Mouse (Mus musculus) kidney, embryonic 16.5 days (tissue): Measurements from ENCODE around the gene Sh2b1. TPM values are rescaled to one million over a fixed set of nuclear protein-coding genes. Genes with fewer than 3 reads are reported as not detected.
A peak's percentile ranks its signal among the peaks of the same experiment; 100 is the strongest.
"Not testable (repeated sequence)": the region's sequence is repeated elsewhere in the genome, so short reads cannot be mapped to it uniquely, and the experiment has no call there.

Source experiments
- ATAC-seq: fragments of 200-750 bp; cut with Nextera tagmentation; 2 replicates; pipeline ENCODE4 v1.8.0; 2017; ENCODE audit warnings: moderate TSS enrichment; ENCODE audit not compliant: low FRiP score, low TSS enrichment
- H3K27ac ChIP-seq: fragments of 300-500 bp; sonication (generic); 2 replicates; pipeline ENCODE4 v1.5.1; 2014; ENCODE audit warnings: low read length
- H3K27me3 ChIP-seq: fragments of 300-500 bp; sonication (generic); 2 replicates; pipeline ENCODE4 v1.6.1; 2014; ENCODE audit warnings: low read length, control low read depth, mixed read lengths; ENCODE audit not compliant: insufficient read depth
- H3K36me3 ChIP-seq: fragments of 300-500 bp; sonication (generic); 2 replicates; pipeline ENCODE4 v1.6.1; 2014; ENCODE audit warnings: low read length, control low read depth, mixed read lengths; ENCODE audit not compliant: insufficient read depth
- H3K4me1 ChIP-seq: fragments of 300-500 bp; sonication (generic); 2 replicates; pipeline ENCODE4 v1.6.1; 2014; ENCODE audit warnings: low read length, control low read depth, mixed read lengths; ENCODE audit not compliant: insufficient read depth
- H3K4me2 ChIP-seq: fragments of 300-500 bp; sonication (generic); replicated peaks from 2 replicates; pipeline ENCODE4 v1.6.1; 2014; ENCODE audit warnings: low read depth, low read length
- H3K4me3 ChIP-seq: fragments of 300-500 bp; sonication (generic); 2 replicates; pipeline ENCODE4 v1.5.1; 2014; ENCODE audit warnings: mild to moderate bottlenecking, low read length
- H3K9ac ChIP-seq: fragments of 300-500 bp; sonication (generic); replicated peaks from 2 replicates; pipeline ENCODE4 v1.6.1; 2014; ENCODE audit warnings: low read length
- H3K9me3 ChIP-seq: fragments of 300-500 bp; sonication (generic); 2 replicates; pipeline ENCODE4 v1.6.1; 2016; ENCODE audit warnings: low read length, control low read depth
- WGBS: fragments of 180-500 bp; shearing (Covaris S2); extraction: QIAGEN DNeasy Blood & Tissue Kit; methylation state at CpG from one replicate; pipeline ENCODE4 v1.1.7; 2014; 5-methylcytosine and 5-hydroxymethylcytosine counted together
- polyA plus RNA-seq: library from polyadenylated mRNA; unstranded; fragments of >200 nt; fragmentation: Nextera tagmentation; extraction: Ambion mirVana; gene quantifications from 2 replicates; pipeline ENCODE4 v1.2.1, GENCODE M21; 2015

Gene Sh2b1
- polyA plus RNA-seq, 1 experiment from 2014 or later, result 62.5 TPM

DNA sequence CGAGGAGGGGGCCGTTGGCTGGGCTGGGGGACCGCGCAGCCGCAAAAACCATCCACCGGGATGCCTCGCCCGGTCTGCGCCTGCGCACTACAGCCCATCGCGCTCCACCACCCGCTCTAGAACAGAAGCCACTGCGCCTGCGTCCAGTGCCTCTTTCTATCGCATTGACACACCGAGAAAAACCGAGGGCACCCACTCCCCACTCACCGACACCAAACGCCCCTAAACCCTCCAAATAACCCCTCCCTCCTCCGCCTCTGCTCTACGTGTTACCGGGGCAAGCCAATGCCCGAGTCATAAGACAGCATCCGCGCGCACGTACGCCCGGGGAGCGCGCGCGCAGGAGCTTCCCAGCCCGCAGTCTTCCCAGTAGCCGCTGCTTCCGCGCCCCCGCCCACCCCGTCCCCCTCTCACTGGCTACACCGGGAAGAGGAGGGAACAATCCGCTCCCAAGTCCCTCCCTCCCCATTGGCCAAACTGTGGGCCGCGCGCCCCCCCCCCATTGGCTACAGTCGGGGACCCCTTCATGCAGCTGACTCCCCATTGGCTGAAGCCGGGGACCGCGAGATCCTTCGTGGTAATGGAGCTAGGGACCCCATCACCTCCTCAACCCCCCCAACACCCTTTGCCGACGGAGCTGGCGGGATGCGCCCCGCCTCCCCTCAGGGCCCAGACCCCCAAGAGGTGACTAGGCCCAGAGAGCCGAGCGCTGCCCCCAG, 27.0 kb upstream of the Sh2b1 start:
- peak overlapping the region; percentile 99 for H3K9ac ChIP-seq
- WGBS, result 0% methylated on average over 55 of the region's 57 CpGs
- peaks cover 11% of the 10 kb centered on the region for H3K4me1 ChIP-seq
- no peaks in the 10 kb centered on the region for H3K9me3 ChIP-seq
- H3K4me2 ChIP-seq, result peak overlapping the region; percentile 74
- H3K36me3 ChIP-seq, result peaks cover 41% of the 10 kb centered on the region
- peak overlapping the region; percentile 100 for H3K27ac ChIP-seq
- peak; percentile 93 for ATAC-seq
- H3K27me3 ChIP-seq, result no peaks in the 10 kb centered on the region
- H3K4me3 ChIP-seq, result peak overlapping the region; percentile 99

DNA sequence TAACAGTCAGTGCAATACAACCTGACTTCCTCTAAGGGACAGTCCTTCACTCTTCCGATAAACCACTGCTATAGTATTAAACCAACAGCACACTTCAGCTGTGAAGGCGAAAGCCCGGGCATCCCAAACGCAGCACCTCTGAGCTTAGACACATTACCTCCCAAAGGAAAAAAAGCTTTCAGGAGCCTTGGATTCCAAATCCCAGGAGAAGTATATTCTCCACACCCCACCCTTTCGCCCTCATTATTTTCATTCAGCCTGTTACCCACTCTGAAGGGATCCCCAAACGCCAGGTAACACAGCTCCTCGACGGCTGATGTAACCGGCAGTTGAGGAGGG, 26.4 kb upstream of the Sh2b1 start:
- peaks cover 45% of the 10 kb centered on the region for H3K36me3 ChIP-seq
- H3K4me2 ChIP-seq, result peak overlapping the region; percentile 74
- H3K9me3 ChIP-seq, result no peaks in the 10 kb centered on the region
- H3K27me3 ChIP-seq, result no peaks in the 10 kb centered on the region
- peak overlapping the region; percentile 99 for H3K4me3 ChIP-seq
- H3K27ac ChIP-seq, result peak overlapping the region; percentile 100
- ATAC-seq, result no peak
- 5% methylated on average over 9 of the region's 9 CpGs for WGBS
- peaks cover 11% of the 10 kb centered on the region for H3K4me1 ChIP-seq
- peak overlapping the region; percentile 99 for H3K9ac ChIP-seq

DNA sequence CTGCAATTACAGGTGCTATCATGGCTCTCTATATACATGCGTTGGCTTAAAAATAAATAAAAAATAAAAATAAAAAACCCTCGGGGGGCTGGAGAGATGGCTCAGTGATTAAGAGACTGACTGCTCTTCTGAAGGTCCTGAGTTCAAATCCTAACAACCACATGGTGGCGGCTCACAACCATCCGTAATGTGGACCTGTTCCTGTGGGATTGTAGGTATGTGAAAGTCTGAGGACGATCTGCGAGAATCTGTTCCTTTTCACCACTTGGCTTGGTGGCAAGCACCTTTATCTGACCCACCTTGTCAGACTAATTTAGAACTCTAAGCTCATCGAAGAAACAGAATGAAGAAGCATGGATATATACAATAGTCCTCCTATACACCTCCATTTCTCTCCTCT, 24.2 kb upstream of the Sh2b1 start:
- H3K4me1 ChIP-seq, result peaks cover 10% of the 10 kb centered on the region
- no peak for ATAC-seq
- H3K4me3 ChIP-seq, result no peak overlapping the region
- H3K4me2 ChIP-seq, result no peak overlapping the region
- H3K9ac ChIP-seq, result no peak overlapping the region
- no peaks in the 10 kb centered on the region for H3K9me3 ChIP-seq
- no peaks in the 10 kb centered on the region for H3K27me3 ChIP-seq
- H3K27ac ChIP-seq, result no peak overlapping the region
- peaks cover 67% of the 10 kb centered on the region for H3K36me3 ChIP-seq
- WGBS, result 92% methylated on average over 7 of the region's 7 CpGs

GRCm38 (mm10) chr7:126497966-126498365, 22.7 kb upstream of the Sh2b1 start:
- Histone ChIP-seq H3K9me3 (no peaks in the 10 kb centered on the region), H3K27ac (no peak overlapping the region), H3K4me3 (no peak overlapping the region), H3K4me1 (peaks cover 5% of the 10 kb centered on the region), H3K27me3 (no peaks in the 10 kb centered on the region), H3K9ac (no peak overlapping the region), H3K36me3 (peaks cover 82% of the 10 kb centered on the region), H3K4me2 (no peak overlapping the region)
- ATAC-seq, result no peak
- WGBS, result 86% methylated on average over 12 of the region's 12 CpGs

GRCm38 (mm10) chr7:126496475-126496874, 21.3 kb upstream of the Sh2b1 start:
- 88% methylated on average over 5 of the region's 5 CpGs for WGBS

DNA sequence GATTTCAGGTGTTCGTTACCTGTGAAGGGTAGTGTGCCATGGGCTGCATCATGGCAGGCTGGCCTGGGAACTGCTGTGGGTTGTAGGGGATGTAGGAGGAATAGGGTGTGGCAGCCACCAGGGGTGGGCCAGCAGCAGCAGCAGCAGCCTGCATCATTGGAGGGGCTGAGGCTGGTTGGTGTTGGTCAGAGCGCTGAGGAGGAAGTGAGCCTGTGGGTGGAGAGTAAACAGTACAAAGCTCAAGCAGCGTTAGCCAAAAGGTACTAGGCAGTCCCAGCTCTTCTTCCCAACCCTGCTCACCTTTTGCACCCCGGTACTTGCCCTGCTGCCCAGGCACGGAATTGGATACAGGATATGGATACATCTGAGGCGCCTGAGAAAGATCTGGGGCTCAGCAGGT, 18.9 kb upstream of the Sh2b1 start:
- H3K27me3 ChIP-seq, result no peaks in the 10 kb centered on the region

More at GRCm38 (mm10) chr7:126496475-126496874, 21.3 kb upstream of the Sh2b1 start:
- Histone ChIP-seq H3K36me3 (peaks cover 95% of the 10 kb centered on the region), H3K4me1 (peaks cover 5% of the 10 kb centered on the region), H3K4me3 (no peak overlapping the region), H3K27ac (no peak overlapping the region), H3K27me3 (no peaks in the 10 kb centered on the region), H3K9ac (no peak overlapping the region), H3K4me2 (no peak overlapping the region), H3K9me3 (no peaks in the 10 kb centered on the region)
- no peak for ATAC-seq

DNA sequence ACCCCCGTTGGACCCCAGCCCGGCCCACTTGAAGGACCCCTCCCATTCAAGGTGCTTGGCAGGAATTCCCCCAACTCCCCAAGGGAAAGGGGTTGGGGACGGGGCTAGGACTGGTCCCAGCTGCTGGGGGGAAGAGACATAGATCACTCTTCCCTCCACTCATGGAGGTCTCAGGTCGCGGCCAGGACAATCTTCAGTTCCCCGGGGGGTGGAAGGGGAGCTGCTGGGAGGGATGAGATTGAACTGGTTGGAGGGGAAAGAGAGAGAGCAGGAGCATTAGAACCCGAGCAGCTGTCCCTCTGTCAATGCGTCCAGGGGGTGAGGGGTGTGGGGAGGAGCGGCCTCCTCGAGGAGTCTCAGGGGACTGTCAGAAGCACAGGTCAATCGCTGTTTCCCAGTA, 16.7 kb upstream of the Sh2b1 start:
- 47% methylated on average over 11 of the region's 11 CpGs for WGBS
- Histone ChIP-seq H3K4me1 (peaks cover 8% of the 10 kb centered on the region), H3K4me3 (no peak overlapping the region), H3K9ac (no peak overlapping the region), H3K9me3 (no peaks in the 10 kb centered on the region), H3K27me3 (no peaks in the 10 kb centered on the region), H3K36me3 (peaks cover 75% of the 10 kb centered on the region), H3K4me2 (no peak overlapping the region), H3K27ac (no peak overlapping the region)
- no peak for ATAC-seq

More for the DNA sequence above, 18.9 kb upstream of the Sh2b1 start:
- H3K36me3 ChIP-seq, result peaks cover 91% of the 10 kb centered on the region
- no peaks in the 10 kb centered on the region for H3K4me1 ChIP-seq
- H3K4me2 ChIP-seq, result no peak overlapping the region
- H3K9ac ChIP-seq, result no peak overlapping the region
- no peak overlapping the region for H3K27ac ChIP-seq
- no peak overlapping the region for H3K4me3 ChIP-seq
- no peak for ATAC-seq
- WGBS, result 88% methylated on average over 6 of the region's 6 CpGs
- H3K9me3 ChIP-seq, result no peaks in the 10 kb centered on the region

- peaks cover 67% of the 10 kb centered on the region for H3K36me3 ChIP-seq
- H3K4me2 ChIP-seq, result no peak overlapping the region
- H3K4me3 ChIP-seq, result no peak overlapping the region
- no peak overlapping the region for H3K27ac ChIP-seq
- H3K9me3 ChIP-seq, result no peaks in the 10 kb centered on the region
- H3K9ac ChIP-seq, result no peak overlapping the region
- no peak for ATAC-seq
- H3K4me1 ChIP-seq, result peaks cover 8% of the 10 kb centered on the region
- 75% methylated on average over 1 of the region's 1 CpGs for WGBS
- H3K27me3 ChIP-seq, result no peaks in the 10 kb centered on the region
These were observed 15.8 kb upstream of the Sh2b1 start for GRCm38 (mm10) chr7:126491005-126491404.

- ATAC-seq, result peak; percentile 17; the same call in 1 of the 2 replicates
- peak overlapping the region; percentile 74 for H3K4me3 ChIP-seq
- 12% methylated on average over 22 of the region's 25 CpGs for WGBS
- peak overlapping the region; percentile 97 for H3K4me2 ChIP-seq
- H3K36me3 ChIP-seq, result peaks cover 34% of the 10 kb centered on the region; the same call in 1 of the 2 replicates
- not testable (repeated sequence) for H3K27ac ChIP-seq, H3K27me3 ChIP-seq, H3K9me3 ChIP-seq
- H3K4me1 ChIP-seq, result peaks cover 12% of the 10 kb centered on the region
- H3K9ac ChIP-seq, result peak overlapping the region; percentile 76
These were observed 12.6 kb upstream of the Sh2b1 start for GRCm38 (mm10) chr7:126487617-126488385.

GRCm38 (mm10) chr7:126487052-126487483, 11.8 kb upstream of the Sh2b1 start, which contains the start of gene Tufm:
Gene Tufm, plus strand, starts transcription at chr7:126487361.
- Histone ChIP-seq H3K27ac (peak within 1 kb of the TSS; percentile 79), H3K4me3 (peak within 1 kb of the TSS; percentile 74), H3K4me2 (peak within 1 kb of the TSS; percentile 97), H3K27me3 (no peaks in the 10 kb centered on the region), H3K36me3 (peaks cover 27% of the 10 kb centered on the region; the same call in 1 of the 2 replicates), H3K9me3 (no peaks in the 10 kb centered on the region), H3K9ac (peak within 1 kb of the TSS; percentile 76), H3K4me1 (peaks cover 14% of the 10 kb centered on the region)
- ATAC-seq, result peak; percentile 90
- under 1% methylated on average over 32 of the region's 32 CpGs for WGBS
